Mouse (Mus musculus) liver, embryonic 13.5 days (tissue): ENCODE results near the gene Dock9. TPM values are rescaled to one million over a fixed set of nuclear protein-coding genes. Genes with fewer than 3 reads are reported as not detected.
A peak's percentile ranks its signal among the peaks of the same experiment; 100 is the strongest.
"Not testable (repeated sequence)": the region's sequence is repeated elsewhere in the genome, so short reads cannot be mapped to it uniquely, and the experiment has no call there.

Source experiments
- ATAC-seq: fragments of 200-750 bp; cut with Nextera tagmentation; 2 replicates; pipeline ENCODE4 v1.8.0; 2017; ENCODE audit warnings: low read depth, mild to moderate bottlenecking, moderate number of reproducible peaks, moderate library complexity
- DNase-seq: peaks from one replicate; pipeline ENCODE4 v3.0.0; 2022
- H3K27ac ChIP-seq: fragments of 300-500 bp; sonication (generic); 2 replicates; pipeline ENCODE4 v1.5.1; 2015; ENCODE audit warnings: moderate library complexity, mild to moderate bottlenecking, inconsistent platforms
- H3K27me3 ChIP-seq: fragments of 300-500 bp; sonication (generic); 2 replicates; pipeline ENCODE4 v1.6.1; 2015; ENCODE audit warnings: mild to moderate bottlenecking, inconsistent platforms
- H3K36me3 ChIP-seq: fragments of 300-500 bp; sonication (generic); 2 replicates; pipeline ENCODE4 v1.6.1; 2015; ENCODE audit warnings: mild to moderate bottlenecking, inconsistent platforms
- H3K4me1 ChIP-seq: fragments of 300-500 bp; sonication (generic); replicated peaks from 2 replicates; pipeline ENCODE4 v1.6.1; 2015; ENCODE audit warnings: inconsistent platforms
- H3K4me2 ChIP-seq: fragments of 300-500 bp; sonication (generic); 2 replicates; pipeline ENCODE4 v1.6.1; 2015; ENCODE audit warnings: inconsistent platforms, mild to moderate bottlenecking, moderate library complexity
- H3K4me3 ChIP-seq: fragments of 300-500 bp; sonication (generic); replicated peaks from 2 replicates; pipeline ENCODE4 v1.5.1; 2015; ENCODE audit warnings: mild to moderate bottlenecking, inconsistent platforms
- H3K9ac ChIP-seq: fragments of 300-500 bp; sonication (generic); 2 replicates; pipeline ENCODE4 v1.6.1; 2015; ENCODE audit warnings: mild to moderate bottlenecking, inconsistent platforms
- H3K9me3 ChIP-seq: fragments of 300-500 bp; sonication (generic); replicated peaks from 2 replicates; pipeline ENCODE4 v1.6.1; 2016; ENCODE audit warnings: inconsistent platforms
- WGBS: fragments of 180-500 bp; shearing (Covaris S2); methylation state at CpG from one replicate; pipeline ENCODE4 v1.1.7; 2015; ENCODE audit not compliant: insufficient replicate concordance; 5-methylcytosine and 5-hydroxymethylcytosine counted together
- polyA plus RNA-seq: library from polyadenylated mRNA; unstranded; fragments of >200 nt; fragmentation: Nextera tagmentation; extraction: Ambion mirVana; gene quantifications from 2 replicates; pipeline ENCODE4 v1.2.1, GENCODE M21; 2015

The Dock9 gene
- polyA plus RNA-seq, 1 experiment from 2014 or later = 0.99 TPM

GRCm38 (mm10) chr14:121732196-121732595 is 65.4 kb downstream of the Dock9 start:
- WGBS = 10% methylated on average over 8 of the region's 8 CpGs
- no peak overlapping the region for H3K9ac ChIP-seq
- no peaks in the 10 kb centered on the region for H3K9me3 ChIP-seq
- DNase-seq (no peak), ATAC-seq (peak; percentile 33)
- H3K27me3 ChIP-seq = no peaks in the 10 kb centered on the region
- peak overlapping the region; percentile 29 for H3K4me3 ChIP-seq
- H3K4me1 ChIP-seq = peaks cover 18% of the 10 kb centered on the region
- H3K36me3 ChIP-seq = no peaks in the 10 kb centered on the region
- peak overlapping the region; percentile 60 for H3K4me2 ChIP-seq
- H3K27ac ChIP-seq = peak overlapping the region; percentile 39

DNA sequence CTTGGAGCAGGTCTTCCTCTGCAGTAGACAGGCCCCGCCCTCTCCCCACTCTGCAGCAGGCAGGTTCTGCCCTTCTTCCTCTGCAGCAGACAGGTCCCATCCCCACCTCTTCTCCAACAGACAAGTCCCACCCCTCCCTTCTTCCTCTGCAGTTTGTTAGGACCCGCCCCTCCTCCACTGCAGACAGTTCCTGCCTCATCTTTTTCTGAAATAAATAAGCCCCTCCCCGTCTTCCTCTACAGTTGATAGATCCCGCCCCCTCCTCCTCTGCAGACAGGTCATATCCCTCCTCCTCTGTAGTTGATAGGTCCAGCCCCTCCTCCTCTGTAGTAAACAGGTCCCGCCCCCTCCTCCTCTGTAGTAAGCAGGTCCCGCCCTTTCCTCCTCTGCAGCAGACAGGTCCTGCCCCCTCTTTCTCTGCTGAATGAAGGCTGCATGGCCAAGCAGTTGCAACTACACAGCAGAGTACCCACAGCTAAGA is 65.9 kb downstream of the Dock9 start:
- peak; percentile 67 for DNase-seq
- H3K4me3 ChIP-seq = peak overlapping the region; percentile 29
- H3K27ac ChIP-seq = peak overlapping the region; percentile 39

GRCm38 (mm10) chr14:121730966-121731365 is 66.7 kb downstream of the Dock9 start:
- DNase-seq (no peak), ATAC-seq (peak; percentile 24; the same call in 1 of the 2 replicates)
- H3K27ac ChIP-seq = no peak overlapping the region
- no peaks in the 10 kb centered on the region for H3K27me3 ChIP-seq
- no peaks in the 10 kb centered on the region for H3K36me3 ChIP-seq
- H3K4me1 ChIP-seq = peaks cover 18% of the 10 kb centered on the region
- WGBS = 54% methylated on average over 3 of the region's 3 CpGs
- H3K9ac ChIP-seq = no peak overlapping the region
- H3K9me3 ChIP-seq = no peaks in the 10 kb centered on the region
- H3K4me3 ChIP-seq = no peak overlapping the region
- H3K4me2 ChIP-seq = no peak overlapping the region

More for the DNA sequence above, 65.9 kb downstream of the Dock9 start:
- Histone ChIP-seq H3K4me1 (peaks cover 18% of the 10 kb centered on the region), H3K9ac (no peak overlapping the region), H3K27me3 (no peaks in the 10 kb centered on the region), H3K4me2 (peak overlapping the region; percentile 60), H3K9me3 (no peaks in the 10 kb centered on the region), H3K36me3 (no peaks in the 10 kb centered on the region)
- peak; percentile 96 for ATAC-seq
- WGBS = 9% methylated on average over 6 of the region's 6 CpGs

DNA sequence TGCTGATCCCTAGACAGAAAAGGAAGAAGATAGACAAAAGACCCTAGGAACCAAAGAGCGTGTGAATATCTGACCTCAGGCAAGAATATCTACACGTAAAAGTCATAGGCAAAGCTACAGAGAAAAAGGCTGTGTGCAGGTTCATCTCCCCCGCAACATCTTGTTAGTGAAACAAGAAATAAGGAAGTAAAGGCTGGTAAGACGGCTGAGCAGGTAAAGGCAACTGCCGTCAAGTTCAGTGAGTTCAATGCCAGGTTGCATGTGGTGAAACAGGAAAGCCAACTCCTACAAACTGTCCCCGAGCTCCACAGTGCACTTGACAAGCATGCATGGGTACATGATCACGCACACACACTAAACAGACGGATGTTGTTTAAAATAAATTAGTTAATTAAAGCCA is 69.6 kb downstream of the Dock9 start:
- WGBS = 46% methylated on average over 8 of the region's 8 CpGs
- DNase-seq (no peak), ATAC-seq (no peak)
- Histone ChIP-seq H3K9ac (no peak overlapping the region), H3K4me3 (no peak overlapping the region), H3K27me3 (no peaks in the 10 kb centered on the region), H3K36me3 (no peaks in the 10 kb centered on the region), H3K4me1 (peaks cover 18% of the 10 kb centered on the region), H3K4me2 (no peak overlapping the region), H3K9me3 (no peaks in the 10 kb centered on the region), H3K27ac (no peak overlapping the region)

DNA sequence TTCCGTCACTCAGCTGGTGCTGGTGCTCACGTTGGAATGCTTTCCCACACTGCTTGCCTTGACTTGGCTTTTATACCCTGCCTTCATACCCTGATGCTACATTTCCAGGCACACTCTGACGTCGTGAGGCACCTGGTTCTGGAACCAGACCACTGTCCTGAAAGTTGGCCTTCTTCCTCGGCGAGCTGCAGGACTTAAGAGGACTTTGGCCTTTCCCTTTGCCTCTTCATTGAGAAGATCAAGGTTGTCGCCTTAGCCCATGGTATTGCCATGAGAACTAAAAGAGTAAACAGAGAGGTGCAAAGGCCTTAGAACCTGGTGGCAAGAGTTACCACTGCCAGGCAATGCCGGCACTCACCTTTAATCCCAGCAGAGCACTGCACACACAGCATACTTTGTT is 73.1 kb downstream of the Dock9 start:
- Histone ChIP-seq H3K4me3 (no peak overlapping the region), H3K27me3 (no peaks in the 10 kb centered on the region), H3K36me3 (no peaks in the 10 kb centered on the region), H3K27ac (no peak overlapping the region), H3K9ac (no peak overlapping the region), H3K4me2 (no peak overlapping the region), H3K4me1 (peaks cover 11% of the 10 kb centered on the region), H3K9me3 (no peaks in the 10 kb centered on the region)
- 72% methylated on average over 8 of the region's 8 CpGs for WGBS
- no peak for DNase-seq
- no peak for ATAC-seq

GRCm38 (mm10) chr14:121722774-121723173 is 74.9 kb downstream of the Dock9 start:
- Histone ChIP-seq H3K4me3 (no peak overlapping the region), H3K4me1 (peaks cover 11% of the 10 kb centered on the region), H3K4me2 (no peak overlapping the region), H3K36me3 (no peaks in the 10 kb centered on the region), H3K9ac (no peak overlapping the region), H3K27ac (no peak overlapping the region), H3K9me3 (no peaks in the 10 kb centered on the region), H3K27me3 (no peaks in the 10 kb centered on the region)
- ATAC-seq (no peak), DNase-seq (no peak)
- WGBS = 32% methylated on average over 8 of the region's 8 CpGs

DNA sequence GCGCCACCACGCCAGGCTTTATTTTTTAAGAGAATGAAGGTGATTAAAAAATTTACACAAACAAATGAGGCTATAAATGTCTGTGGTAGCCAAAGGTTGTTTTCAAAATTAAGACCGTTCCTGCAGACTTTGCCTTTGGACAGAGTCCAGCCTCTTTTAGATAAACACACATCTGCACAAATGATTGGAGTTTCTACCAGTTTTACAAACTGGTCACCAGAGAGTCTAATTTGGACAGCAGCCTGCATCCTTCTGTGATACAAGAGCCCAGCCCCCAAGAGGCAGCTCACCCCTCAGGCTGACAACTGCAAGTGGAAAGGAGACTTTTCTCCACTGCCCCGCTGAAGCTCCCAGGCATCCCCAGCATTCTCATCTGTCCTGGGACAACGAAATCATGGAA is 76.2 kb downstream of the Dock9 start:
- H3K4me2 ChIP-seq = no peak overlapping the region
- ATAC-seq (no peak), DNase-seq (no peak)
- no peaks in the 10 kb centered on the region for H3K27me3 ChIP-seq
- WGBS = 74% methylated on average over 5 of the region's 5 CpGs
- H3K4me3 ChIP-seq = no peak overlapping the region
- no peak overlapping the region for H3K27ac ChIP-seq
- H3K4me1 ChIP-seq = peaks cover 11% of the 10 kb centered on the region
- no peaks in the 10 kb centered on the region for H3K36me3 ChIP-seq
- H3K9ac ChIP-seq = no peak overlapping the region
- H3K9me3 ChIP-seq = no peaks in the 10 kb centered on the region

DNA sequence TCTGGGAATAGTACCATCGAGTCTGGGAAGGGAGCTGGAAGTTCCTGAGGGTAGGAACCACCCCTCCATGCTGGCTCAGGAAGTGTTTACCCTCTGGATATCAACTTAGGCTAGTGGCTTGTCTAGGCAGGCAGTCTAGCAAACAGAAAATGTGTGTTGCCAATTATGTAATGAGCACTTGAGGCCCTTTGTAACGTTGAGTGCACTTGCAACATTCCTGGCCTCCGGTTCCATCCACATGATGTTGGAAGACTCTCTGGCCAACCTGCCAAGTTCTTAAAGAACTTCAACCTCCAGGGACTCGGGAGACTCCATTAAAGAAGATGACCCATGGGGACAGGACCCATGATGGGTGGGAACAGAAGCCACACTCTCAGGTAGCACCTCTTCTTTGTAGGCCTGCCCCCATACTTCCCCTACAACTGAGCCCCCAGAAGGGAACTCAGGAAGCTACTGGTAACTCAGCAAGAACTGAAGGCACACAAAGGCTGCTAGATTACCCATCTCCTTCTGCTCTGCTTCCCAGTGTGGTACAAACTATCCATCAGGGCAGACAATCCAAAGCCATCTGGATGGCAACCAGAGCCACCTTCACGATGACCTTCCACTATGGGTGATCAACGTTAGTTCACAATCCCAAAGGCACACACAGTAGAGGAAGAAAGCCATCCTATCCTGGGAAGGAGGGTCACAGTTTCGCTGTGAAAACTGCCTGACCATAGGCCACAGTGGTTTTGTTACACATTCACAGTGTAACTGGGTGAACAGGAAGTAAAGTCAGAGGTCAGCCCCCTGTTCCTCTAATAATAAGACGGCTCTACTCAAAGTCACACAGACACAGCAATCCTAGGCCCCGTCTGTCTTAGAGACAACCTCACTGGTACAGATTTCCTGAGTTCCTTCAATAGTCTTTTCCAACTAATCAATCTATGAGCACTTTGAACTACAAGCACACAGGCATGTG is 77.7 kb downstream of the Dock9 start:
- Histone ChIP-seq H3K4me1 (peaks cover 11% of the 10 kb centered on the region), H3K4me2 (no peak overlapping the region), H3K27ac (no peak overlapping the region), H3K36me3 (no peaks in the 10 kb centered on the region), H3K4me3 (no peak overlapping the region), H3K27me3 (no peaks in the 10 kb centered on the region), H3K9ac (no peak overlapping the region), H3K9me3 (no peaks in the 10 kb centered on the region)
- ATAC-seq (no peak; the same call in 1 of the 2 replicates), DNase-seq (no peak)
- WGBS = 52% methylated on average over 9 of the region's 9 CpGs

- WGBS = 41% methylated on average over 3 of the region's 3 CpGs
- not testable (repeated sequence) for H3K9ac ChIP-seq
Observed at GRCm38 (mm10) chr14:121714799-121715198, 82.8 kb downstream of the Dock9 start.

DNA sequence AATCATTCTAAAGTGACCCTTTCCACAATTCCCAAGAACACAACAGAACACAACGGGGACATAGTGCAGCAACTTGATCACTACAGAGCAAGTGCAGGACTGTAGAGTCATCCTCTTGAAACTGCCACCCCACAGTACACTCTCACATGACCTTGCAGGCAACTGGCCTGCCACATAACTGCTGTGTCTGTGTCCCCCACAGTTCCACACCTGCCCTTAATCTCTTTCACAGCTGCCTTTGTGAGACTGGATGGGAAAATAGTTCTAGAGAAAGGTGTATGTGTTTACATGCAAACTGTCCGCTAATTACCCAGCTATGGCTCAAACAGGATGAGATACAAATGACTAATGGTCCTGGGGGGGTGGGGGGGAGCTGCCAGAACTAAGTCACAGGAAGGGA is 83.4 kb downstream of the Dock9 start:
- 60% methylated on average over 2 of the region's 2 CpGs for WGBS
- Histone ChIP-seq H3K9me3 (no peaks in the 10 kb centered on the region), H3K27ac (no peak overlapping the region), H3K4me1 (peaks cover 16% of the 10 kb centered on the region), H3K27me3 (no peaks in the 10 kb centered on the region), H3K9ac (no peak overlapping the region), H3K4me2 (no peak overlapping the region), H3K4me3 (no peak overlapping the region), H3K36me3 (no peaks in the 10 kb centered on the region)
- DNase-seq (no peak), ATAC-seq (no peak)

More at GRCm38 (mm10) chr14:121714799-121715198, 82.8 kb downstream of the Dock9 start:
- H3K4me3 ChIP-seq, H3K4me2 ChIP-seq, H3K9me3 ChIP-seq, H3K36me3 ChIP-seq, H3K27ac ChIP-seq, ATAC-seq, DNase-seq, H3K27me3 ChIP-seq: not testable (repeated sequence)
- H3K4me1 ChIP-seq = peaks cover 18% of the 10 kb centered on the region

DNA sequence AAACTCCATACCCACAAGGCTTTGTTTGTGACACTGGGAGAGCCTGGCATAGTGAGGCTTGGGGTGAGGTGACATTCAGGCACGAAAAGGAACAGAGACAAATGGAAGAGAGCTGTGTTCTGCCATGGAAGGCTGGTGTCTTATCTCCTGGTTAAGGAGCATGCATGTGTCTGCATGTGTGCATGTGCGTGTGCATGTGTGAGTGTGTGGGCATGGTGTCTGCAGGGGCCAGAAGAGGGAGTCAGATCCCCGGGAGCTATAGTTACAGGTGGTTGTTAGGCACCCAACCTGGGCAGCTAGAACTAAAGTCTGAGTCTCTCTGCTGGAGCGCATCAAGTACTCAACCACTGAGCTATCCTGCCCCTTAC is 83.8 kb downstream of the Dock9 start:
- no peaks in the 10 kb centered on the region for H3K9me3 ChIP-seq
- peaks cover 16% of the 10 kb centered on the region for H3K4me1 ChIP-seq
- no peak overlapping the region for H3K4me2 ChIP-seq
- ATAC-seq (no peak), DNase-seq (no peak)
- H3K36me3 ChIP-seq = no peaks in the 10 kb centered on the region
- H3K9ac ChIP-seq = no peak overlapping the region
- WGBS = 61% methylated on average over 4 of the region's 4 CpGs
- no peaks in the 10 kb centered on the region for H3K27me3 ChIP-seq
- H3K27ac ChIP-seq = no peak overlapping the region
- no peak overlapping the region for H3K4me3 ChIP-seq
